Mouse (Mus musculus): Measurements from ENCODE around the gene Tnni3.

Gene Tnni3

GRCm38 (mm10) chr7:4521231-4522003 is 2.6 kb downstream of the Tnni3 start:
- DNase-seq (ENCODE audit: low spot score) = no peak

DNA sequence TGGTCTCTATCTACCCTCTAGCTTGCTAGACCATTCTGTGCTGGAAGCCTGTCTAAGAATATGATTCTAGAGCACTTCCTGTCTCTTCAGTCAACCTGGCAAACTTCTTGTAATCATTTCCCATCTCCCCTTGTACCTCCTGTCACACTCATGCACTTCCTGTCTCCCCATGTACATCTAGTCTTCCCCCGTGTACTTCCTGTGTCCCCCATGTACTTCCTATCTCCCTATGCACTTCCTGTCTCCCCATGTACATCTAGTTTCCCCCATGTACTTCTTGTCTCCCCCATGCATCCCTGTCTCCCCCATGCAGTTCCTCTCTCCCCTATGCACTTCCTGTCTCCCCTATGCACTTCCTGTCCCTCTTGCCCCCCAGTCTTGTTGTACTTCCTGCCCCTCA is 5.5 kb downstream of the Tnni3 start:
- DNase-seq (ENCODE audit: low spot score) = peak; percentile 25

- DNase-seq (ENCODE audit: low spot score) = no peak
Observed at GRCm38 (mm10) chr7:4516332-4517050, 7.5 kb downstream of the Tnni3 start, which contains the start of gene Tnnt1. Gene Tnnt1 (minus strand): TSS chr7:4516382.

DNA sequence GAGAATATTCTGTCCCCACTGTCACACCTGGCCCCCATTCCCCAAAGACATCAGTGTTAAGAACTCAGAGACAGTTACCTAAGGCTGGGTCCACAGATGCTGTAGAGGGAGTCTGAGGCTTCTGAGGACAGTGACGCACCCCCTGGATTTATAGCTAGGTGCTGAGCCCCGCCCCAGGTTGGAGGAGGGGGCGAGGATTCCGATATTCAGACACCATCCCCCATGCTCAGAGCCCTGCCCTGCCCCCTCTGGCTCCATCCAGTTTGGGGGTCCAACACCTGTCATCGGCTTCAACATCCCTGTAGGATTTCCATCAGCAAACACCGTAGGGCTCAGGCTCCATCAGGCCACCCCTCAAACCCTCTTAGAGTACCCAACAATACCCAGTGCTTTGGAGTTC is 8.2 kb downstream of the Tnni3 start:
- DNase-seq (ENCODE audit: low spot score) = no peak

DNA sequence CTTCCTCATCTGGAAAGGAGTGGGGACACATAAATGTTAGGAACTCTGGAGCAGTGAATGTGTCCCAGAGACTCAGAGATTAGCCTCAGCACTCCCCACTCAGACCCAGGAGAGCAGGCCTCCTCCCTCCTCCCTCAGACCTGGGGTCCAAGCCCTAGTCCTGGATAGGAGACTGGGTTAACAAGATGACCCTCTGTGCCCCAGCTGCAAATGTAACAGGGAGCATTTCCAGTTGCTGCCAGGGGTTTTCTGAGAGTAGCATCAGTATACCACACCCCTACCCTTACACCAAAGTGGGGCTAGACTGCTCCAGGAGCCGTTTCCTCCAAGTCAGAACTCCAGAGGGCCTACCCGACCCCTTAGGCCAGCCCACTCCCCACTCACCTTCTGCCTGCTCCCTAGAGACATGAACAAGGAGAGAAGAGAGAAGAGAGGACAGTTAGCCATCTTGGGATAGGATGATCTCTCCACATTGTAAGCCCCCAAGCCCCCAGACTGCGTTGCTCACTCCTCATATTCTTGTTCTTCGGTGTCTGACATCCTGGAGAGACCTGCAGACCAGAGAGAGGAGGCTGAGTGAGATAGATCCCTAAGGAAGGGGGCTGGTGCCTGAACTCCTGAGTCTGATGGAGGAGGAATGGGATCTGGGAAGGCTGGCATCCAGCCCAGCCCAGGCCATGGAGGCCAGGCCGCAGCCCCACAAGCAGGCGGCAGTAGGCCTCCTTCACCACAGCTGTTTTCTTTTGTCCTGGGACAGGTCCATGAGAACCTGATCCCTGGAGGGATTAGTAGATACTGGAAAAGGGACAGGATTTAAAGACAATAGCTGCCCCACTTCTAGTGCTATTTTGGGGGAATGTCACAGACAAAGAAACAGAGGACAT is 10.0 kb downstream of the Tnni3 start:
- no peak for DNase-seq (ENCODE audit: low spot score)

- DNase-seq (ENCODE audit: low spot score) = peak; percentile 49
Observed at GRCm38 (mm10) chr7:4513236-4513635, 10.8 kb downstream of the Tnni3 start.

DNA sequence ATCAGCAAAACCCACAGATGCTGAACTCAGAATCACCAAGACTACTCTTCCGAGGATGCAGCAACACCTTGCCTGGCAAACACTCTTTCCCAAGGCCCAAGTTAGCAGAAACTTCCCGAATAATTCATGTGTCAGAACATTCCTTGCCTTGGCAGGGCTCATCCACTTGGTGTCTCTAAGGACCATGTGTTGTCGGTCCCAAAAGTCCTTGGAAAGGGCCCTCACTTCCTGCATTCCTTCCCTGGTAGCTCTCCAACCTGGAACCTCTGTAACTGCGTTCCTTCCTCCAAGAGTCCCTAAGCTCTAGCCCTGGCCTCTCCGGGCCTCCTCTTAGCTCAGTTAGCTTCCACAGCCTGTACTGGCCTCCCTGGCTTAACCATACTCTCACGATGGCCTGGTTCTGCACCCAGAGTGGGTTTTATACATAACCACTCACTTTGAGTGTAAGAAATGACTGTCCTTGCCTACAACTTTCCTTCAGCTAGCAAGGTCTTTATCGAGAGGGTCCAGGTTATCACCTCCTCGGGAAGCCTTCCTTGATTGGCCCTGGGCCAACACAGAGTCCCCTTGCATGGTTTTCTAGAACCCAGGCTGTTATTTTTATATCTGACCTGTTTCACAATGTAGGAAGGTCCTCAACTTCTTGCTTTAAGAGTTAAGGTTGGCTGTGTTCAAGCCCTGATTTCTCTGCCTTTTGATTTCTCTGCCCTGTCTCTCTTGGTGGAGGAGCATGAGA is 12.4 kb downstream of the Tnni3 start:
- DNase-seq (ENCODE audit: low spot score) = no peak

DNA sequence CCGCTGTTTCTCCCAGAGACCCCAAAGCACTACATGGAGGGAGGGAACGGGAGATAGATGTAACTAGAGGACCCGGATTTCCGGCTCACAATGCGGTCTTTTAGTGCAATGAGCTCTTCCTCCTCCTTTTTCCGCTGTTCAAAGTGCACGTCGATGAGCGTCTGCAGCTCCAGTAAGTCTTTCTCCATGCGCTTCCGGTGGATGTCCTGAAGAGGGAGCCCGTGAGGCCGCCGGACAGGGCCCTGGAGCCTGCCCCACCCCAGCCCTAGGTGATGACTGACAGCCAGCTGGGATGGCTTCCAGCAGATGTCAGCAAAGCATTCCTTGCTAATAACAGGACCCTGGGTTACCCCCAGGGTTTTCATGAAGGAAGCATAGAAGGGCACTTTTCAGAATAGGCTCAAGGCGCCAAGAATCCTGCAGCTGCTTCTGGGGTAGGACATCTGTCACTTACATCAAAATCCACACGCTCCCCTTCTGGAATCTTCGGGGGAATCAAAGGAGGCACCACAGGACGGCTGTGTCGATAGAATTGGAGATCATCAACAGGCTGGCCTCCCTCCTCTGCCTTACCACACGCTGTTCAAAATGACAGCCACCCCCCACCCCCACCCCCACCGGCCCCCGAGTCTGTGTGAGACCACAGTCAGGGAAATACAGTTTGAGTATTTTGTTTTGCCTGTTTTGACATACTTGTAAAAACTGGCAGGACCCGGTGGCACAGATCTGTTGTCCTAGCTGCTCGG is 14.0 kb downstream of the Tnni3 start:
- DNase-seq (ENCODE audit: low spot score) = peak; percentile 78

GRCm38 (mm10) chr7:4508739-4509116 is 15.3 kb downstream of the Tnni3 start:
- DNase-seq (ENCODE audit: low spot score) = no peak

- DNase-seq (ENCODE audit: low spot score) = no peak
Observed at GRCm38 (mm10) chr7:4508062-4508738, 15.8 kb downstream of the Tnni3 start.

DNA sequence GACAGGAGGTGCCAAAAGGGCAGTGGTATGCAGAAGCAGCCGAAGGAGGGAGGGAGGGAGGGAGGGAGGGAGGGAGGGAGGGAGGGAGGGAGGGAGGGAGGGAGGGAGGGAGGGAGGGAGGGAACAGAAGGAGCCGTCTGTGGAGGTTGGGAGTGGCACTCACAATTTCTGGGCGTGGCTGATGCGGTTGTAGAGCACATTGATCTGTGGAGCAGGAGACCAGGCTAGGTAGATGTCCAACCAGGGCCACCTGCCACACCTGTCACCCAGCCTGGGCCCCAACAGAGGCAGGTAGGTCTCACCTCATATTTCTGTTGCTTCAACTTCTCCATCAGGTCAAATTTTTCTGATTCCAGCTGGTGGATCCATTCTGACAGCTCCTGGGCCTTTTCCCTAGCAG is 16.8 kb downstream of the Tnni3 start:
- DNase-seq (ENCODE audit: low spot score) = no peak

DNA sequence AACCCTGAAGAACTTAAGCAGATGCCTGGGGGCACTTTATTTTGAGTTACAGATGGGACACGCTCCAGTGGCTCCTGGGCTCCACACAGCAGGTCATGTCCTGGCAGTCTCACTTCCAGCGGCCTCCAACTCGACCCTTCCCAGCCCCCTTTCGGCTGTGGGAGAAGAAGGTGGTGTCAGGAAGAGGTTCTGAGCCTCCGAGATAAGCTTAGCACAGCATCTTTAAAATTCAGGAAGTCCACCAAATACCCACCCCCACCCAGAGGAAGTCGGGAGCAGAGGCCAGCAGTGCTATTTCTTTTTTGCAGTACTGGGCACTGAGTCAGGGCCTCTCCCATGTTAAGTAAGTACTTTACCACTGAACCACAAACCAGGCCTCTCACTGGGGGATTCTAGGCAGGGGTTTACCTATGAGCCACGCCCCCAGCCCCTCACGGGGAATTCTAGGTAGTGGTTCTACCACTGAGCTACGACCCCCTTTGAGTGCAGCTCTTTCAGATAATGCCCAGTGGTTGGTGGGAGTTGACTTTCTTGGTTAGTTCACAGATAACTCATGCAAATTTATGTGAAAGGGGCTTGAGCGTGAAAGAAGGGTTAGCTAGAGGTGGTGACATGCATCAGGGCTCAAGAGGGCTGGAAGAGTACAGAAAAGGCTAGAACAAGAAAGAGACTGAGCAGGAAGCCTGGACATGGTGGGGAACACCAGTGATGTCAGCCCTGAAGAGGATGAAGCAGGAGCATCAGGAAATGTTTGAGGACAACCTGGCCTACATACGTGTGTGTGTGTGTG is 19.2 kb downstream of the Tnni3 start:
- DNase-seq (ENCODE audit: low spot score) = no peak

DNA sequence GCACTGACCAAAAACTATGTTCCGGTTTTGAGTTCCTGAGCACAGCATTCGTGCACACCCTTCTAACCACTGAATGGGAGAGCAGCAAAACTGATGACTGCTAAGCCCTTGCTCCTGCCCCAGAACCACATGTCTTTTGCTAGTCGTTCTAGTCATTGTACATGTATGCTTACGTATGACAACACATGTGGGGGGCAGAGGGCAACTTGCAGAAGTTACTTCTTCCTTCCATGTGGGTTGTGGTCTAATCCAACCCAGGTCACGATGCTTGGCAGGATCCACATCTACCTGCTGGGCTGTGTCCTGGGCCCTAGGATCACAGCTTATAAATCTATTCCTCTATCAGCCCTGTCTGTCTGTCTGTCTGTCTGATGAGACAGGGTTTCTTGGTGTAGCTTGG is 20.2 kb downstream of the Tnni3 start:
- DNase-seq (ENCODE audit: low spot score) = no peak

- no peak for DNase-seq (ENCODE audit: low spot score)
Observed at GRCm38 (mm10) chr7:4503100-4503499, 20.9 kb downstream of the Tnni3 start.

DNA sequence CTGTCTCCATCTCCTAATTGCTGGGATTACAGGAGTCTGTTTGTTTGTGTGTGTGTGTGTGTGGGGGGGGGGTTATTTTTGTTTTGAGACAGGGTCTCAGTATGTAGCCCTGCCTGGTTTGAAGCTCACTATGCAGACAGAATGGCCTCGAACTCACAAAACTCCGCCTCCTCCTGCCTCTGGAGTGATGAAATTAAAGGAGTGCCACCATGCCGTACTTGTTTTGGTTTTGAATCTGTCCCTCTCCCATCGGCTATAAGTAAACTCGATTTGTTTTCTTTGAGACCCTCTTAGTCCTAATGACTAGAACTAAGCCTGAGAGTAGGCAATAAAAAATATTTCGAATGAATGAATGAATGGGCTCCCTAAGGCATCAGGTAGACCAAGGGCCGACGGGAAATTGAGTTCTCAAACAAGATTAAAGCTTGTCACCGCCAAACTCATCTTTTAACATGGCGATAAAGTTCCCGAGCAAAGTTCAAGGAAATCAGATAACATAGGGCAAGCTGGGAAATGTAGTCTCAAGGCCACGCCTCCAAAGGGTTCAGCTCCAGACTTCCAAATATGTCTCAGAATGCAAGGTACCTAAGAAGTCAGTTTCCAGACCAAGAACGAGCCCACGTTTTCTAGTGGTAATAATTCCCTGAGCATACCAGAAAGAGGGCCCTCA is 21.5 kb downstream of the Tnni3 start:
- DNase-seq (ENCODE audit: low spot score) = peak; percentile 25

DNA sequence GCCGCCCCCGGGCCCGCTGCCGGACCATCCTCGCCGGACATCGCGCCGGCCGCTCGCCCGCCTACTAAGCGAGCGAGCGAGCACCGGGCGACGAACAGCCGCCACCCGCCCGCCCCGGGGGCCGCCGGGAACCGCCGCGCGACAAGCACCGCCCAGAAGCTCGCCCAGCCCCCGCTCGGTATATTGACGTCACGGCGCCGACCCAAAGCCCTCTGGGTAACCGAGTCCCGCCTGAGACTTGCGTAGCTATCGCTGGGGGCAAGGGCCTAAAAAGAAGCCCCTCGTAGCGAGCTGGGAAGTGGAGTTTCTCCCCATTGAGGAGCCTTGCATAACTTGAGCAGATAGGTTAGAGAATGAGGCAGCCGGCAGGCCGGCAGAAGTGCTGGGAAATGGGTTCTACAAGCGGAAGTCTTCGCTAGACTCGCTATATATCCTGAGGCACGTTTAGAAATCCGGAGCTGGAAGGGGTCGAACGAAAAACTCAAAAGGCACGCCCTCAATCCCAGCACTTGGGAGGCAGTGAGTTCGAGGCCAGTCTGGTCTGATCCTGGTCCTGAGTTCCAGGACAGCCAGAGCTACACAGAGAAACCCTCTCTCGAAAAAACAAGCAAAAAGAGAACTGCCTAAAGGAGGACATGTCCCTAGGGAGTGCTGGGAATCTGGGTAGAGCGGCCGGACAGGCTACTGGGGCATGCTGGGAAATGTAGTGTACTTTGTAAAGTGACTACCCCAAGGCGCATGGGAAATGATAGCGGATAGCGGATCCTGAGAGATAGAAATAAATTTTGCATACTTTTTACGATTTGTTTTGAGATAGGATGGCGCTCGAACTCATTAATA is 22.3 kb downstream of the Tnni3 start, which contains the start of gene Ppp1r12c:
TSS of gene Ppp1r12c (minus strand) at position 123 of the 840 bp plus-strand sequence.
- peak; percentile 91 for DNase-seq (ENCODE audit: low spot score)

- peak; percentile 64 for DNase-seq (ENCODE audit: low spot score)
Observed at GRCm38 (mm10) chr7:4500892-4501471, 23.0 kb downstream of the Tnni3 start.

DNA sequence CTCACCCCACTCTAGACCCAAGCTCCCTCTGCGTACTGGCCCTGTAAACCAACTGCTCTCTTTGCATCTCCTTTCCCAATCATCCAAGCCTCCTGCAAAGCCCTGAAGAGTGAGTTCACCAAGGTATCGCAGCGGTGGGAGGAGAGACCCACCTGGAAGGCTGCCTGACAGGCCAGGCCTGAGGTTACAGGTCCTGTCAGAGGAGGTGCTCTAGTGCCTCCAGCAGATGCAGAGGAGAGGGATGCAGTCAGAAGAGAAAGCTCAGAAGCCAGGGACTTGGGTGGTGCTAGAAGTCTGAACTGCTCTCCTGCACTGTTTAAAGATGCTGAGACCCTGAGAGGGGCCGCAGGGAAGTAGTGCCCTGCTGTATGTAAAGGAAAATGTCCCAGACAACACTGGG is 25.0 kb downstream of the Tnni3 start:
- no peak for DNase-seq (ENCODE audit: low spot score)

All from T-cell, adult 2 months (primary cell).